Mouse (Mus musculus): Measurements from ENCODE around the gene Tbc1d22b.
A peak's percentile ranks its signal among the peaks of the same experiment; 100 is the strongest.

Gene Tbc1d22b

DNA sequence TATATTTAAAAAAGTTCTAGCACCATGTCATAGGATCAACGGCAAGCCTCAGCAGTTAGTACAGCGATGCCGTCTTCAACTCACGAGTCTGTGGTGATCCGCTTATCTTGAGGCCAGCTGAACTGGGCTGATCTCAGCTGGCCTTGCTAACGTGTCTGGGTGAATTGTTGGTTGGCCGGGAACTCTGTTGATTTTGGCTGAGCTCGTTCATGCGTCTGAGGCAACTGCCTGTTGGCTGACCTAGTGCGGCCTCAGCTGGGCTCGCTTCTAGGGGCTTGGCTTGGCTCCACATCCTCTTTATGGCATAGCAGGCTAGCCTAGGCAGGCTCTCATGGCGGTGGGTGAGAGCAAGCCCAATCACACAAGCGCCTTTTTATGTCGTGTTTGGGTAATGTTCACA is 8.2 kb upstream of the Tbc1d22b start:
- peak; percentile 21 for DNase-seq (ENCODE audit: low spot score)

DNA sequence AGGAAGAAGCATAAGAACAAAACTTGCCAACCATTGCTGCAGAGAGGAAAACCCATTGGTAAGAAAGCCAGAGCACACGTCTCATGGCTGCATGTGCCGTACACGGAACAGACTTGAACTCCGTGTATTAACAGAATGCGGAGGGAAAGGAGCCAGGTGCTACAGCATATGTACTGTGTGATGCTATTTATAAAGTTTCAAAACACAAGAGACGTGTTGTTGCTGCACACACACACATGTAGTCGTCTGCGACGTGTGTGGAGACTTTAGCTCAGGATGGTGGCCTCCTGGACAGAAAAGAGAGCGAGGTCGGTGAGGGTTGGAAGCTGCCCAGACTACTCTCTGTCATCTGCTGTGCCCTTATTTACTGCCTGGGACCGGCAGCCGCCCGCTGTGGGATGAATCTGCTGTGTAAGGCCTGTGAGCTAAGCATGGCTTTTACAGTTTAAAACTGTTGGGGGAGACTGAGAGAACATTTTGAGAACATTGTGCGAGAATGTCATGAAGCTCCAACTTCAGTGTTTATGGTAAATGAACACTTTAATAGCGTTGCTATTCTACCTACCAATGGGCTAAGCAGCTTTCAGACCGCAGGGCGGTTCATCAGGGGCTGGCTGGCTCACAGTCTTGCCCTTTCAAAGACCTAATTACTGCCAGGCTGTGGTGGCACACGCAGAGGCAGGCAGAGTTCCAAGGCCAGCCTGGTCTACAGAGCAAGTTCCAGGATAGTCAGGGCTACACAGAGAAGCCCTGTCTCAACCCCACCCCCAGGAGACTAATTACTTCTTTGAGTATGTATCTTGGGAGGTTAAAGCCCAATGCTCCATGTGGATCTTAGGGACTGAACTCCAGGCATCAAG is 6.5 kb upstream of the Tbc1d22b start:
- DNase-seq (ENCODE audit: low spot score), result no peak

DNA sequence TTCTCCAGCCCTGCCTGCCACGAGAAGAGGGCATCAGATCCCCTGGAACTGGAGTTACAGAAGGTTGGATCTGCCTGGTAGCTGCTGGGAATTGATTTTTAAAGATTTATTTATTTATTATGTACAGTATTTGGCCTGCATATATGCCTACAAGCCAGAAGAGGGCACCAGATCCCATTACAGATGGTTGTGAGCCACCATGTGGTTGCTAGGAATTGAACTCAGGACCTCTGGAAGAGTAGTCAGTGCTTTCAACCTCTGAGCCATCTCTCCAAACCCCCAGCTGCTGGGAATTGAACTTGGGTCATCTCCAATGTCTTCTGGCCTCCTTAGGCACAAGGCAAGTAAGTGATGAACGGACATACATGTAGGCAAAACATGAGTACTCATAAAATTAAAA is 5.5 kb upstream of the Tbc1d22b start:
- DNase-seq (ENCODE audit: low spot score), result no peak

DNA sequence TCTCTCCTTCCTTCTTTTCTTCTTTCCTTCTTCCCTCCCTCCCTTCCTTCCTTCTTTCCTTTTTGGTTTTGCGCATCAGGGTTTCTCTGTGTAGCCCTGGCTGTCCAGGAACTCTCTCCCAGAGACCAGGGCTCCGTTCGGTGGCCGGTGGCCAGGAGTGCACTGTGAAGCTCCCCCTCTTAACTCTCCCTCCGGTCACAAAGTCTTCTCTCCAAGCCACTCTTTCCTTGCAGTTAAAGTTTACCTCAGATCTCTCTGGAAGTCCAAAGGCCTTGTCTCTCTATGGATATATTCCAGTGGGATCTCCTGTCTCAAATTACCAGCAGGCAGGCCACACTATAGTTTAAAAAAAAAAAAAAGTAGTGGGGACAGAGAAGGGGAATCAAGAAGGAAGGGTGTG is 4.3 kb upstream of the Tbc1d22b start:
- no peak for DNase-seq (ENCODE audit: low spot score)

DNA sequence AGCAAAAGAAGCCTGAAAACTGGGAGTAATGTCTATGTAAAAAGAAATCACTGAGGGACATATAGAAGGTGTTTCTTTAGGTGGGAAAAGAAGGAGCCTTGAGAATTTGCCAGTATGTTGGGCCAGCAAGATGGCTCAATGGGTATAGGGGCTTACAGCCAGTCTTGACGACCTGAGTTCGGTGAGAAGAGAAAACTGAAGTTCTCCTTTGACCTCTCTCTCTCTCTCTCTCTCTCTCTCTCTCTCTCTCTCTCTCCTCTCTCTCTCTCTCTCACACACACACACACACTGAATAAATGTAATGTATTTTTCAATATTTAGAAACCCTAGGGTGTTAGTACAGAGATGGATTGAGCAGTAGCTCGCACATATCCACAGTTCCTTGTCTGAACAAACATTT is 1.1 kb upstream of the Tbc1d22b start:
- DNase-seq (ENCODE audit: low spot score), result no peak

DNA sequence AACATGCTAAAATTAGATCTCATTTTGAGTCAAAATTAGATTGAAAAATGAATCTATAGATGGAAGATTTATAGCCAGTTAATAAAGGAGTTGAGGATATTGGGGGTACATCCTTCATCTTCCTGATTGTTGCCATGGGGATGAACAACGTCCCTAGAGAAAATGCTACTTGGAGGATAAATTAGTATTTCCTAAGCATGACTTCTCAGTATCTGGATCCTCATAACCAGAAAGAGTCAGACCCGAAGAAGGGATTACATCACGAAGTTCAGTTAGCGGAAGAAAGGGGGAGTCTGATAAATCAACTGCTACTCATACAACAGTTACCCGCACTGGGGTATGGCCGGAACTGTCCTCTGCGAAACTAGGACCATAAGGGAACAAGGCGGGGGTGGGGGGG is 591 bp upstream of the Tbc1d22b start:
- DNase-seq (ENCODE audit: low spot score), result no peak

DNA sequence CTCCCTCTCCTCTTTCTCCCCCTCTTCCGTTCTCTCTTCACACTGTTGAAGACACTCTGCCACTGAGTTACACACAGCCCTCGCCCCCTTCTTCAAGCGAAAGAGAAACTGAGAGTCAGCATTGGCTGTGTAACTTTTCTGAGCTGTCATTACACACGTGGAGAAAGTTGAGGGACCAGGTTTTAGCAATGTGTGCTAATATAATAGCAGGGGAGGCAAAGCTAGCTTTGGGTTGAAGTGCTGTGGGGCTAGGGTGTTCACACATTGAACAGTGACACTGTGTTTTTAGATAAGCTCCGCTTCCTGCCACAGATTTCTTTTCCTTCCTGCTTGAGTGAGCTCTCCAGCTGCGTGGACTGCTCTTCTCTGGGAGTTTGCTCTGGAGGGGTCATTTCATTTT is 1.4 kb downstream of the Tbc1d22b start:
- DNase-seq (ENCODE audit: low spot score), result no peak

DNA sequence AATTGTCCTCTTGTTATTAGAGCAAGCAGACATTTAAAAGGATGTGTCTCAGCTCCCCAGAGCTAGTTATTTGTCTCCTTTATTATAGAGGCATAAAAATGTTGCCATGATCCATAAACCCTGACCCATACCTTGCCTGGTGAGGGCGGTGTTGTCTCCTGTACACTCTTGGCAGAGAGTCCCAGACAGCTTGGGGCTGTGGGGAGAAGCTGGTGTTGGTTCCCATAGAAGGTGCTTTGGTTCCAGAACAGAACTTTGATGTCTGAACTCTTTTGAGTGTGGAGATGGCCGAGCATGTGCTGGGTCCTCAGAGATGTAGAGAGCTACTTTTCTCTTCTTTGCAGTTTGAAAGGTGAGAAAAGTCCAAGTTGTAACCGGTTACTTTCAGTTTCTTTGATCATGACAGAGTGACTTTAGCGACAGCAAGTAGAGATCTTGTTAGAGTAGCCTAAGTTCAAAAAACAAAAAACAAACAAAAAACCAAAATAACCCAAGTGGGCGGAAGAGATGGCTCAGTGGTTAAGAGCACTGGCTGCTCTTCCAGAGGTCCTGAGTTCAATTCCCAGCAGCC is 2.7 kb downstream of the Tbc1d22b start, which contains the start of gene Tmem217:
Gene Tmem217, minus strand, starts transcription at position 224 of the 571 bp plus-strand sequence.
- DNase-seq (ENCODE audit: low spot score), result no peak

DNA sequence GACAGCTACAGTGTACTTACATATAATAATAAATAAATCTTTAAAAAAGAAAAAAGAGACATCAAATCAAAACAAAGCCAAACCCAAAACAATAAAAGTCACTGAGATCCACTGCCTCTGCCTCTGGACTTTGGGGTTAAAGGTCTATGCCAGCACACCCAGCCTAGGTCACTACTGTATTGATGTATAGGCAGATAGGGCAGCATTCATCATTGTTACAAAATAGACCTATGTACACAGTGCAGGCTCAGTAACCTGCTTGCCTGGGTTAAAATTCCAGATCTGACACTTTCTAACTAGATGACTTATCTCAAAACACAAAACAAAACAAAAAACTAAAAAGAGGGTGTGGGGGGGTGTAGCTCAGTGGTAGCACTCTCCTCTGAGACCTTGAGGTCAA is 4.6 kb downstream of the Tbc1d22b start:
- no peak for DNase-seq (ENCODE audit: low spot score)

DNA sequence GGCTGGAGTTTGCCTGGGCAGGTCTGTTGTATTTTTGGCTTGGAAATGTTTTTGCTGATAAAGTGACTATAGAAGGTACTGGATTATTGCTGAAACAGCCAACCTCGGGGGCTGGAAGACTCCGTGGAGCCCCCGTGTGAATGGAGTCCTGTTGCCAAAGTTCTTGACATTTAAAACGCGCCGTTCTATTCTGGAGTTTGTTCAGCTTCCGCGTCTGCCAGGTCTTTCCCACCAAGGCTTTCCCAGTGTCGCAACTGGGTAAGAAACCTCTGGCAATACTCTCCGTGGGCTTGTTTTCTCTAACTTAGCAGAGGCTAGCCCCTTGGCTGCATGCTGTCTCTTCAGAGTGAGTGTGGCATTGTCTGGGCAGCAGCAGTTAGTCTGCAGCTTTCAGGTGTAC is 6.9 kb downstream of the Tbc1d22b start:
- no peak for DNase-seq (ENCODE audit: low spot score)

DNA sequence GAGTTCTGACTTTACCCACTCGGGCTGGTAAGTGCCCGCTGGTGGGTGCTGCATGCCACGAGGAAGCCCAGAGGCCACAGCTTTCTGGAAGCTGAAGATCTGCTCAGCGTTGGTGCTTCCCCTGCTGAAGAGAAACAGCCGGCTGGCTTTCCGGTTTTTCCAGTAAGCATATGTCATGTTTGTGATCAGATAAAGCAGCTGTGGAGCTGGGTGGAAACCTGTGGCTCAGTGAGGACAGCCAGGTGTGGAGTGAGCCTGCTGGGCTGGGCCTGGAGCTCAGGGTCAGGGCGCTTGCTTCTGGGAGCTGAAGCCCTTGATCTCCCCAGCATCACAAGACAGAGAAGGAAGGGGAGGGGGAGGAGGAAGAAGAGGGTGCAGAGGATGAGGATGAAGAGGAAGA is 7.3 kb downstream of the Tbc1d22b start:
- DNase-seq (ENCODE audit: low spot score), result no peak

DNA sequence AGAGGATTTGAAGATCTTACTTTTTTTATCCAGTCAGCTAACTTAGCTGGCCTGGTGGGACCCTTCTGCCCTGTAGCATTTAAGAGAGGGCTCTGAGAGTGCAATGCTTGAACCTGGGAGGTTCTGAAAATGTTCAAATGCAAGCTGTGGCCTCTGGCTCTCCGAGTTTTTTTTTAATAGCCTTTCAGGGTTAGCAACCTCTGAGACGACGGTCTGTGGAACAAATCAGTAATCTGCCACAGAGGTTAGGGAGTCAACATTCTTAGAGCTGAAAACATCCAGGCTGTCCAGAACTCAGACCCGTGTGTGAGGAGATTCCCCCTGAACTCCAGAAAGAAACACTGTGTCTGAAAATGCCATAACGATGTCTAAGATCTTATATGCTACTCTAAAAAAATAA is 8.9 kb downstream of the Tbc1d22b start:
- no peak for DNase-seq (ENCODE audit: low spot score)

DNA sequence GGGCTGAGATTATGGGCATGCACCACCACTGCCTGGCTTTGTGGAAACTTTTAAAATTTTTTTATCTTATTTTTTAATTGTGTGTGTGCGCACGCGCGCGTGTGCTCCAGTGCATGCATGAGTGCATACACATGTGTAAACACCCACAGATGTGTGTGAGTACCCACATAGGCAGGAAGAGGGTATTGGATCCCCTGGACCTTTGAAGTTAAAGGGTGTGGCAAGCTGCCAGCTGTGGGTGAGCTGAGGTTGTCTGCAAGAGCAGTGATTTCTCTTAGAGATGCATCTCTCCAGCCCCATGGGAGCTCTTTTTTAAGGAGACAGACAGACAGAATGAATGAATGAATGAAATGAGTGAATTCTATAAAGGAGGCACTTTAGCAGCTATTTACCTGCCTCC is 15.9 kb downstream of the Tbc1d22b start:
- no peak for DNase-seq (ENCODE audit: low spot score)

DNA sequence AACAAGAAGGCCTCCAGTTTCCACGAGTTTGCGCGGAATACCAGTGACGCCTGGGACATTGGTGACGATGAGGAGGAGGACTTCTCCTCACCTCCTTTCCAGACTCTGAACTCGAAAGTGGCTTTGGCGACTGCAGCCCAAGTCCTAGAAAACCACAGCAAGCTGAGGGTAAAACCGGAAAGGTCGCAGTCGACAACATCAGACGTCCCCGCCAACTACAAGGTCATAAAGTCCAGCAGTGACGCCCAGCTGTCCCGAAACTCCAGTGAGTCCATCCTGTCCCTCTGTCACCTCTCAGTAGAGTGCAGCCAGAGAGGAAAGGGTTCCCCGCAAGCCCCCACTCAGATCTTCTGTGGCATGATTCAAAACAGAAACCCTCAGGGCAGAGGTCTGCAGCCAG is 18.9 kb downstream of the Tbc1d22b start:
- DNase-seq (ENCODE audit: low spot score), result no peak

DNA sequence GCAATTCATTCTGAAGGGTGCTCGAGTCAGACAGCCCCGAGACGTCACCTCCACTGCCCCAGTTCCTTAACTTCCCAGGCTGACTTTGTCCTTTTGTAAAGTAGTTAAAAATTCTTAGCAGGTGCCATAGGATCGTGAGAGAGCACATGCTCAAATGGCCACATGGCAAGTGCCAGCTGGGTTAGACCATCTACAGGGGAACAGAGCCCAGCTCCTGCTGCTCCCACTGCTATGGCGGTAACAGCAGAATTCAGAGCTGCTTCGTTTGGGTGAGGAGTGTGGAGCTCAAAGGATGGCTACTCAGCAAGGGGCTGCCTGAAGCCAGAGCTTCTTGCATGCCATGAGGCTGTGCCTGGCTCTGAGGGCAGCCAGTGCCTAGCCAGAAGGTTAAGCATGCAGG is 20.2 kb downstream of the Tbc1d22b start:
- DNase-seq (ENCODE audit: low spot score), result no peak

DNA sequence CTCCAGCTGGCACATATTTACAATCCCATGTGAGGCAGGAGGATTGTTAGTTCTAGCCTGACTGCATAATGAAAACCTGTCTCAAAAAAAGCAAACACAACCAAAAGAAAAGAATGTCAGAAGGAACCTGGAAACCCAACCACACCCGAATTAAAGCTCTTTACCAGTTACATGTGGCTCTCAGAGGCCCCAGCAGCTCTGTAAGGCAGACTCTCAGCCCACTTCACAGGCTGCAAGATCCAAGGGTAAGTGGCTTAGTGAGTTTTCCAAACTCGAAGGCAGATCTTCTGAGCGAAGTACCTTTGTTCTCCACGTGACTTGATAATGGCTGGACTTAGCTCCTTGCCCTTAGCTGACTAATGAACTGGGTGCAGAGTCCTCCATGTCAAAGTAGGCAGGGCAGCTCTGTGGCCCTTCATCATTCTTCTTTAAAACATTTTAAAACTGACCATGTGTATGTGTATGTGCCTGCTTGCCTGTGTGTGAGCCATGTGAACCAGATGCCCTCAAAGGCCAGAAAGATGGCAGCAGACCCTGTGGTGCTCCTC is 30.1 kb downstream of the Tbc1d22b start:
- no peak for DNase-seq (ENCODE audit: low spot score)

DNA sequence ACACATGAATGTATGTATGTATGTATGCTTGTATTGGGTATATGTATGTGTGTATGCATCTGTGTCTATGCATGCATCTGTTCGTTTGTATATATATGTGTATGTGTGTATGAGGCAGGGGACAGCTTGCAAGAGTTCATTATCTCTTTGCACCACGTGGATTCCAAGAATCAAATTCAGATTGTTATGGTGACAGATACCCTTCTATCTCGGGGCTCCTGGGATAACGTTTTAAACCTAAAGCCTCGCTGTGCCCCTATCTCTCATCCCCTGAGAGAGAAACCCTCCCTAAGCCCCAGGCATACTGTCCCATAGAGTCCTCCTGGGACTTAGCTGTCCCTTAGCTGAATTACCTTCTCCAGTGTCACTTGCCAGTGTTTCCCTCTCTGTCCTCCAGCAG is 34.0 kb downstream of the Tbc1d22b start:
- no peak for DNase-seq (ENCODE audit: low spot score)

DNA sequence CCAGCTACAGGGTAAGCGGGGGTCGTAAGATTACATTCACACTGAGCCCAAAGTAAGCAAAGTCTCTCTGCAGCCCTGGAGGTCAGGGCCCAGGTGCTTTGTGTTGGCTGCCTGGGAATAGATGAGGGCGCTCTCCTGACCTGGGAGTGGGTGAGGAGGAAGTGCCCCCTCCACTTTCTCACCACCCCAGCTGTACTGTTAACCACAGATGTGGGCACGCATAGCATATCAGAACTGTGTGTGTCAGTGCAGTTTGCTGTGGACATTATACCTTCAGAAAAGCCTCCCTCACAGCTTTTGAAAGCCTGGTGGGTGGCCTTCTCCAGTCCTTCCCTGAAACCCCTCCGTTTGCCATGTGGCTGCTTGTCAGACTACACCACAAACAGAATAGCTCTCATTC is 34.7 kb downstream of the Tbc1d22b start:
- no peak for DNase-seq (ENCODE audit: low spot score)

DNA sequence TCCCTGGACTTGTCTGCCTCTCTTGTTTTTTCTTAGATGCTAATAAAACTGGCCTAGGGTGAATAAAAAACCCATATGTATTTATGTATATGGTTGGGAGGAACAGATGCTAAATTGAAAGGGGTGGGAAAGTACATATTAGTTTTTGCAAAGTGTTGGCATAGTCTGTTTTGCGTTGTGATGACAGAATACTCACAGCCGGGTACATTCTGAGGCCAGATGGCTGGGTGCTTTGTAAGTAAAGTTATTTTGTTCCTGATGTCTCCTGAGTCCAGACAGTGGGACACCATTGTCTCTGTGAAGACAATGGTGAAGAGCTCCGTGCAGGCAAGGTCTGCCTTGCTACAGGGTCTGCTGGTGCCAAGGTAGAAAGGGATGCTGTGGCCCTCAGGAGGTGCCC is 35.2 kb downstream of the Tbc1d22b start:
- no peak for DNase-seq (ENCODE audit: low spot score)

DNA sequence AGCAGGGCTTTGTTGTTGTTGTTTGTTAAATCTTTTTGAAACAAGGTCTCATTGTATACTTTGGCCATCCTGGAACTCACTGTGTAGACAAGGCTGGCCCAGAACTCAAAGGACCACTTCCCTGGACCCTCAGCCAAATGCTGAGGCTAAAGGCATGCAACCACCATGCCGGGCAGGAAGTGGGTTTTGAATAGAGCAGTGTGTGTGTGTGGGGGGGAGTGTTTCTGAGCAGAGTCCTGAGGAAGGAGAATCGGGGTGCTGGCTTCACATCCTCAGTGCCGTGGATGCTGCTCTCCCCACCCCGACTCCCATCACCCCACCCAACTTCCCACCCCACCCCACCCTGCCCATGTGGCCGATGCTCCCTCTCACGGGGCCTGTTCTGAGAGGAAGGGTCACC is 35.9 kb downstream of the Tbc1d22b start:
- no peak for DNase-seq (ENCODE audit: low spot score)

DNA sequence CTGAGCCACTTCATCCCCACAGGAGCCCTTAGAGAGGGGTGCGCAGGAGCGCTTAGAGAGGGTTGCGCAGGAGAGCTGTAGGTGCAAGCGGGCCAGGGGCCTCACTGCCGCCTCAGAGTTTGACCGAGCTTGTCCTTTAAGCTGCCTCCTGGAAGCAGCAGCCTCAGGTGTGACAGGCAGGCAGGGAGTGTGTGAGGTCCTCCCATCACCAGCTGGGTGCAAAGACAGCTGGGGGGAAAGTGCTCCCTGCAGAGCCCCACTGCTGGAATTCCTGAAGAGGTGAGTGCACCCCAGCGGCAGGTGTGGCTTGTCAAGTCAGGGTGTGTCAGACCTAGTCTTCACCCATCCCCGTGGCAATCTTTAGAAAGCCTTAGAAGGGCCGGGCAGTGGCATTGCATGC is 37.3 kb downstream of the Tbc1d22b start:
- no peak for DNase-seq (ENCODE audit: low spot score)

DNA sequence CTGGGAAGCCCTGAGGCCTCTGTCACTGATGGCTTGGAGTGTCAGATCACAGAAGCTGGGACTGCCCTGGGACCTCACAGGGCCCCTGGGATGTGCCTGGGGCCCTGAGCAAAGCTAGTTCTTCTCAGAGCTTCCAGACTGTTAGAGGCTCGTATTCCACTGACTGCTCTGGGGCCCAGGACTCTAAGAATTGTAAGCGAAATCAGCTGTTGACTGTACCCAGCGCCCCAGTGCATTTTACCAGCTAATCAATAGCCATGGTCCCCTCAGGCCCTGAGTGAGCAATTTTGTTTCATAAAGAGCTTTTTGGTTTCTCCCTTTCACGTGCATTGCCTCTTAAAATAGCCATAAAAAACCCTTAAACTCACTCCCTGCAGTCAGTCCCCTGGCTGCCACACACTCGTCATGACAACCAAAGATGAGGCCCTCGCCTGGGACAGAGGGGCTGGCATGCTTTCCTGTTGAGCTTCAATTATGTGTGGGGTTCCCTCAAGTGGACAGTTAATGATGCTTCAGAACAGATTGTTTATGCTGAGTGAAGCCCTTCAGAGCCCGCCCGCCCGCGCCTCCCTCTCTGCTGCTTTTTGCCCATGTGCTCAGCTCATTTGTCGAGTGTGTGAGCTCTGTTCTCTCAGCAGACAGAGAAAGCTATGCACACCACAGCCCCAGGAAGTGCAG is 39.8 kb downstream of the Tbc1d22b start:
- no peak for DNase-seq (ENCODE audit: low spot score)

All from ovary, postnatal 10 days (tissue).